ENCODE assay signal across 11 mouse cellular contexts in the genomic region with DNA sequence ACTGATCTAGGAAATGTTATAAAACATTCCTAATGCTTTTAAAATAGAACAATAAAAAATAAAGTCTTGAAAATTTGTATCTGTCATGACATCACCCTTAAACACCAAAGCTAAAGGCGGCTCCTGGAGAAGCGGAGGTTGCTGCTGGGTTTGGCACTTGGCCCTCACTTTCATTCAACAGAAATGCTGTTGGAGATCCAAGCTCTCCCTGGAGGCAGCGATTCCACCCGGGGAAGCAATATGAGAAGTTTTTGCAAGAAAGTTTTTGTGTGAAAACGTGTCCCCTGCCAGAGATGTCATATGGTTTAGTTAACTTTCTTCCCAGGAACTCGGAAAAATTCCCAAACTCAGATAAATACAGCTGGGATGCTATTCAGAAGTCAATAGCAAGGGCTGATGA. TPM values are rescaled to one million over a fixed set of nuclear protein-coding genes. Genes with fewer than 3 reads are reported as not detected.
DNase-seq lines count a peak whose midpoint lies in the region; ATAC-seq and TF ChIP-seq lines count a peak whose summit lies in the region.
"Had no signal": no experiment of that assay in that cellular context is flagged by ENCODE, and none has a peak within 500 bp of the region (broad histone marks: within the 10 kb centered on the region; RNA-seq: fewer than 3 reads in every experiment).

No protein-coding gene starts in this region.

- ATAC-seq in CD4-positive, CD25-positive, alpha-beta regulatory T cell, adult 4 months, result no peak

- intact Hi-C loops in heart, postnatal 14 days (cut with DNase I), result no loop called here

- peak; percentile 23 for DNase-seq in cerebellum, adult 9-10 months
- no peak for DNase-seq in cerebellum, adult 8-10 months
- peak; percentile 39 to 56 for DNase-seq in kidney, postnatal 4 days
- DNase-seq in kidney, adult 2 months, result no peak
- peak; percentile 65 for DNase-seq in adipocyte (ENCODE audit: low spot score)
- DNase-seq in heart, postnatal 14 days, result peak; percentile 64 to 70
- DNase-seq in retina, postnatal 1 day, result no peak

- WGBS in kidney, adult 2 months, result 72% methylated on average over 6 of the region's 6 CpGs

- H3K4me3 ChIP-seq in kidney, adult 2 months (ENCODE audit: insufficient read depth, low read depth, low read length), result no peak overlapping the region
- H3K4me3 ChIP-seq: kidney, embryonic 15.5 days; limb, embryonic 12.5 days; midbrain, embryonic 10.5 days had no signal

- no peak overlapping the region for H3K27ac ChIP-seq in kidney, adult 2 months (ENCODE audit: insufficient read depth, low read depth, low read length)
- H3K27ac ChIP-seq: kidney, embryonic 15.5 days; limb, embryonic 12.5 days; midbrain, embryonic 10.5 days had no signal

- TF ChIP-seq CTCF in kidney, adult 2 months (conservative IDR thresholded peaks at IDR 0.05; ENCODE audit: insufficient read depth, insufficient read length, low read depth, low read length), result no peak

- no peak for TF ChIP-seq POLR2A in kidney, adult 2 months (IDR thresholded peaks at IDR 0.05; ENCODE audit: low read depth, low read length)

- H3K27me3 ChIP-seq in kidney, adult 2 months (replicated peaks; ENCODE audit: control insufficient read depth, insufficient read depth, low read length), result no peaks in the 10 kb centered on the region
- H3K27me3 ChIP-seq: kidney, embryonic 15.5 days; limb, embryonic 12.5 days had no signal

- peaks cover 14% of the 10 kb centered on the region; the same call in 1 of the 2 replicates for H3K4me1 ChIP-seq in kidney, adult 2 months (ENCODE audit: control insufficient read depth, insufficient read depth, low read length)
- H3K4me1 ChIP-seq: midbrain, embryonic 10.5 days had no signal

- no peaks in the 10 kb centered on the region for H3K36me3 ChIP-seq in kidney, adult 2 months (ENCODE audit: control insufficient read depth, insufficient read depth, low read length)
- H3K36me3 ChIP-seq: kidney, embryonic 15.5 days; limb, embryonic 12.5 days; midbrain, embryonic 10.5 days had no signal

RNA-seq across cellular contexts. Expression of gene Map4k3, which starts 51.5 kb away (rescaled TPM):
- 16.4 and 19.4 TPM in 2 replicates for polyA plus RNA-seq in kidney, adult 2 months (2012; rRNA removed)
- 10 to 100 TPM; 30.0 to 34.6 TPM for total RNA-seq in heart, postnatal 14 days (2021)
- 1 to 10 TPM; 3.3 to 6.3 TPM for polyA plus RNA-seq in CD4-positive, CD25-positive, alpha-beta regulatory T cell, adult 4 months (2017; shearing (Covaris generic))

Comparison
In these comparisons a context has a peak if more than half of its experiments do, and no peak if none do; other contexts are left out.
1. DNase-seq: peak in cerebellum, adult 9-10 months (single experiment), kidney, postnatal 4 days (2 of 2), adipocyte (single experiment) and heart, postnatal 14 days (2 of 2); none in cerebellum, adult 8-10 months (single experiment), kidney, adult 2 months (single experiment) and retina, postnatal 1 day (single experiment).